ENCODE assay signal across 8 mouse cellular contexts in the genomic region with DNA sequence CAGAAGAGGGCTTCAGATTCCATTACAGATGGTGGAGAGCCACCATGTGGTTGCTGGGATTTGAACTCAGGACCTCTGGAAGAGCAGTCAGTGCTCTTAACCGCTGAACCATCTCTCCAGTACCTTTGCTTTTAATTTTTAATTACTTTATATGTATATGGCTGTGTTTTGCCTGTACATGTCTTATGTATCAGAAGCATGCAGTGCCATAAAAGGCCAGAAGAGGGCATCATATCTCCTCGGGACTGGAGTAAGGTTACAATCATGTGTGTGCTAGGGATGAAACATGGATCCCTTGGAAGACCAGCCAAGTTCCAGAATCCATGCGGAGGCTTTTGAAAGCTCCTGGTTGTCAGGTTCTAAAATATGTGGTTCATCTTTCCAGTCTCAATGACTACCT. TPM values are rescaled to one million over a fixed set of nuclear protein-coding genes. Genes with fewer than 3 reads are reported as not detected.
DNase-seq lines count a peak whose midpoint lies in the region; ATAC-seq lines count a peak whose summit lies in the region.

No protein-coding gene starts in this region.

- peak; percentile 24 to 38 for DNase-seq in cerebellum, adult 18-20 months
- DNase-seq in cerebellum, adult 11-12 months: no peak
- DNase-seq in left cerebral cortex, postnatal 14 days (ENCODE audit: low spot score in 2 of 2): peak; percentile 9
- DNase-seq in left cerebral cortex, adult 8-10 months (ENCODE audit: low spot score in 2 of 2): no peak
- DNase-seq in adrenal gland, postnatal 14 days: peak; percentile 74
- peak; percentile 66 for DNase-seq in lung, postnatal 10 days
- DNase-seq in testis, postnatal 14 days (ENCODE audit: low spot score): peak; percentile 54

- peak; percentile 80 for ATAC-seq in erythroid progenitor cell, adult 5-6 weeks (replicated peaks; ENCODE audit: low FRiP score, poor library complexity, severe bottlenecking)

- intact Hi-C loops in left cerebral cortex, postnatal 14 days (cut with DNase I): no loop called here

RNA-seq across cellular contexts. Expression of a gene that starts 35.7 kb away (rescaled TPM):
- total RNA-seq in left cerebral cortex, postnatal 14 days (2021): 10 to 100 TPM; 62.9 to 65.2 TPM
- total RNA-seq in left cerebral cortex, adult 8-10 months (2022): 10 to 100 TPM; 52.0 to 57.5 (median 56.0) TPM
- 43.0 and 43.3 TPM in 2 replicates for total RNA-seq in adrenal gland, postnatal 14 days (2021)
- 9.7 and 12.2 TPM in 2 replicates for total RNA-seq in erythroid progenitor cell, adult 5-6 weeks (2015; ENCODE audit: low replicate concordance)
- 8.2 and 10.3 TPM in 2 replicates for total RNA-seq in erythroid progenitor cell, adult 5-6 weeks (2017; ENCODE audit: low replicate concordance)

RNA-seq across cellular contexts. Expression of a gene that starts 40.4 kb away (rescaled TPM):
- total RNA-seq in left cerebral cortex, postnatal 14 days (2021): 10 to 100 TPM; 18.1 to 18.9 TPM
- total RNA-seq in left cerebral cortex, adult 8-10 months (2022): 10 to 100 TPM; 16.7 to 19.3 (median 17.6) TPM
- 16.6 and 19.5 TPM in 2 replicates for total RNA-seq in adrenal gland, postnatal 14 days (2021)
- total RNA-seq in erythroid progenitor cell, adult 5-6 weeks (2015; ENCODE audit: low replicate concordance): 96.6 and 112 TPM in 2 replicates
- total RNA-seq in erythroid progenitor cell, adult 5-6 weeks (2017; ENCODE audit: low replicate concordance): 62.0 and 77.3 TPM in 2 replicates

Comparison
In these comparisons a context has a peak if more than half of its experiments do, and no peak if none do; other contexts are left out.
1. DNase-seq: peak in cerebellum, adult 18-20 months (2 of 2), left cerebral cortex, postnatal 14 days (2 of 2), adrenal gland, postnatal 14 days (single experiment), lung, postnatal 10 days (single experiment) and testis, postnatal 14 days (single experiment); none in cerebellum, adult 11-12 months (single experiment) and left cerebral cortex, adult 8-10 months (0 of 2).